Mouse (Mus musculus) lung, adult 18-20 months (tissue): ENCODE results near the gene Zfp28.
"Not testable (repeated sequence)": the region's sequence is repeated elsewhere in the genome, so short reads cannot be mapped to it uniquely, and the experiment has no call there.

ENCODE experiments used
- DNase-seq, 2 experiments: peaks; one replicate each; pipeline ENCODE4 v3.0.0; 2022; ENCODE audit warnings: mixed read lengths in 2 of 2

The Zfp28 gene

DNA sequence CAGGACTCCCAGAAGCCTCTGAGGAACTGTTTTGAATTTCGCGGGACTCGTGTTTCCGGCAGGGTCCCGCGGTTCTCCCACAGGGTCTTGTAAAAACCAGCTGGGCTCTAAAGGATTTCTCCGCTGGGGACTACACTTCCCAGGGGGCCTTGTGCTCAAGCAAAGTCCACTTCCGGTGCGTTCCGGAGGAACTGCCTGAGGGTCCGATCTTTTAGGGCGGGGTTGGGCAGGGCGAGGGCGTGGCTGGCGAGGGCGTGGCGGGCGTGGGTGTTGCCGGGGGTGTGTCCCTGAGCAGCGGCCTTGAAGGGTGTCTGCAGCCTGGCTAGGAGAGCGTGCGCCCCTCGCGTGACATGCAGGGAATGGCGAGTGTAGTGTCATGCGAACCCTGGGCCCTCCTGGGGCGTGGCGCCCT, at the start of gene Zfp28:
Zfp28 (plus strand) TSS at position 252 of the 412 bp plus-strand sequence.
- DNase-seq: peak; percentile 93 to 95

GRCm38 (mm10) chr7:6339865-6340264, 43.2 kb upstream of the Zfp28 start:
- no peak for DNase-seq

DNA sequence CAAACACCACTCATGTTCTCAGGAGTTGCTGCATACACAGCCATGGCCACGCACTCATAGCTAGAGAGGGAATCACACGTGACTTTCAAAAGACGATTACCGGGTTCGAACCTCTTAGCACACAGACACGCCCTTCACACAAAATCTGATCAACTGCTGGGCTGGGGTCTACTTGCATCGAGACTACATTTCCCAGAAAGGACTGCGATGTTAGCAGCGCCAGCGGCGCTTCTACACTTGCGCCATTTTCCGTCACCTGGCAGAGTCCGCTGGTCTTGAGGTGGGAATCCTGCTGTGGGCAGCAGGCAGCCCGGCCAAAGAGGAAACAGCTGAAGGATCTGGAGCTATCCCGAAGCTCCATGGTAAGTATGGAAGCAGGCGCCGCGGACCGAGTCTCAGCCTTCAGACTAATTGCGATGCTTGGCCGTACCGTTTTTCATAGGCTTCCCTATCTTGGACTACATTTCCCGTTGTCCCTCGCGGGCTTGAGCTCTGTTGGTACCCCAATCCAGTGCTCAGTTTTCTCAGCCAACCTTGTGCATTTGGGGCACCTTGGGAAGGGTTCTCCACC, 39.5 kb upstream of the Zfp28 start, which contains the start of gene Gm3854:
Gm3854 (plus strand) TSS at position 259 of the 571 bp plus-strand sequence.
- DNase-seq: peak; percentile 33 to 36

DNA sequence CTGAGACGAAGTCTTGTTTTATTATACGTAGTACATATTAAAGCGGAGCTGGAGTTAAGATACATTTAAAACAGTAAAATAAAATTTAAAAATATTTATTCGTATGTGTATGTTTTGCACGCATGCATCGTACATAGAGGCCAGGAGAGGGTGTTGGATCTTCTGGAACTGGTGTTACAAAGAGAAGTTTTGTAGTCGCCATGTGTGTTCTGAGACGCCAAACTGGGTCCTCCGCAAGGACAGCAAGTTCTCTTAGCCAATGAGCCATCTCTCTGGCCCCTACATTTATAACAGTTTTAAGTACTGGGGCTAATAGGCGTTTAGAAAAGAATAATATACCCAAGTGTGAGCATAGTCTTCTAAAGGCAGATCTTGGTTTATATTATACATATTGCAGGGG, 39.0 kb upstream of the Zfp28 start:
- DNase-seq: no peak

DNA sequence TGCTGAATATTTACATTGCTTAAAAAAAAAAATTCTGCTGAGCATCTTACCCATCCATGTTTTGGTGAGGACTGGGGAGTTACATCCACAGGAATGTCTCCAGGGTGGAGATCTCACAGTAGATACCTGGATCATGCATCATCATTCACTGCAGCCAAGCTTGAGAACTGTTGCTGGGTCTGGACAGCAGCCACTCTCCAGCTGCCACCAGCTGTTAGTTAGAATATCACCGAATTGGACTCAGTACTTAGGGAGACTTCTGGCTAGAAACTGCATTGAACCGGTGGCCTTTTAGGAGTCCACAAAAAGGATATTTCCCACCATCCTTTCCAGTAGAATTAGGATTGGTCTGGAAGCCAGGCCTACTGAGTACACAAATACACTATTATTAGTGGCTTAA, 25.0 kb upstream of the Zfp28 start:
- no peak for DNase-seq

DNA sequence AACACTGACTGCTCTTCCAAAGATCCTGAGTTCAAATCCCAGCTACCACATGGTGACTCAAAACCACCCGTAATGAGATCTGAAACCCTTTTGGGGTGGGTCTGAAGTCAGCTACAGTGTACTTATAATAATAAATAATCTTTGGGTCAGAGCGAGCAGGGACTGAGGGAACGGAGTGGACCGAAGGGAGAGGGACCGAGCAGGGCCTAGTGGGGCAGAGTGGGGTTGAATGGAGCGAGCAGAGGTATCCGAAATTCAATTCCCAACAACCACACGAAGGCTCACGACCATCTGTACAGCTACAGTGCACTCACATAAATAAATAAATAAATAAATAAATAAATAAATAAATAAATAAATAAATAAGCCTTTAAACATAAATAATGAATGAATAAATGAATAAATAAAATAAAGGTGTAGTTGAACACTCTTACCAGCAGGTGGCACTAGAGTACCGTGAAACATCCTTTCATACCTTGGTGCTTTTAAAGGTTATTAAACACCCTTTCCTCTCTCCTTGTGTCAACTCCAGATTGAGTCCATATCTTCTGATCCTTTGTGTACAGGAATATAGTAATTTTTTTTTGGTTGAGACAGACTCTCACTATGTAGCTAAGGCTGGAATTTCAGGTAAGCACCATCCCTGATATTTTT, 24.0 kb upstream of the Zfp28 start:
- DNase-seq: peak in 1 of 2 experiments; percentile 23

DNA sequence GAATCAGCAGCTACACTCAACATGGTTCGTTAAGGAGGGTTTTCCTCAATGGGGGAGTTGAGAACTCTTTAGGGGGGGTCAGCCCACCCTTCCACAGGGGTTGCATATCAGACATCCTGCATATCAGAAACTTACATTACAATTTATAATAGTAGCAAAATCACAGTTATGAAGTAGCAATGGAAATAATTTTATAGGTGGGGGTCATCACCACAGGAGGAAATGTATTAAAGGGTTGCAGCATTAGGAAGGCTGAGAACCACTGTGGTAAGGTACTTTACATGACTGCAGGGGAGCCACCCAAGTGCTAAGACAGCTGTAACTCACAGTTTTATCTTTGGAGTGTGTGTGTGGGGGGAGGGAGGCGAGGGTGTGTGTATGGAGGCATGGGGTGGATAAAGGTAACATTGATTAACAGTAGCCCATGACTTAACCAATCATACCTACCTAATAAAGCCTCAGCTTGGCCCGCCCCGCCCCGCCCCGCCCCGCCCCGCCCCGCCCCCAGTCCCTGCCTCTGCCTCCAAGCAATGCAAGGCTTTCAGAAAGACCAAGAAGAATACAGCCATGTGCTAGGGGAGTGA, 22.5 kb upstream of the Zfp28 start:
- DNase-seq: no peak

- DNase-seq: no peak
Observed at GRCm38 (mm10) chr7:6361756-6362155, 21.3 kb upstream of the Zfp28 start.

- DNase-seq: peak; percentile 98 to 99
Observed at GRCm38 (mm10) chr7:6362268-6363046, 20.6 kb upstream of the Zfp28 start.

GRCm38 (mm10) chr7:6363047-6363488, 20.0 kb upstream of the Zfp28 start, which contains the start of gene Zfp78:
Gene Zfp78, plus strand, starts transcription at chr7:6363280.
- peak; percentile 88 to 89 for DNase-seq

DNA sequence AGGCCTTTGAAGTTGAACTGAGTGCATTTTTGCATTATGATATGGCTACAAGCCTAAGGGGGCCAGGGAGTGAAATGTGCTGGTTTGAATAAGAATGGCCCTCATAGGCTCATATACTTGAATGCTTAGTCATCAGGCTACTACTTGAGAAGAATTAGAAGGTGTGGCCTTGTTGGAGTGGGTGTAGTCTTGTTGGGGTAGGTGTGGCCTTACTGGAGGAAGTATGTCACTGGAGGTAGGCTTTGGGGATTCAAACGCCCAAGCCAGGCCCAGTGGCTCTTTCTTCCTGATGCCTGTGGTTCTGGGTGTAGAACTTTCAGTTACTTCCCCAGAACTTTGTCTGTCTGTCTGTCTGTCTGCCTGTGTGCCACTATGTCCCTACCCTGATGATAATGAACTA, 18.3 kb upstream of the Zfp28 start:
- DNase-seq: no peak

DNA sequence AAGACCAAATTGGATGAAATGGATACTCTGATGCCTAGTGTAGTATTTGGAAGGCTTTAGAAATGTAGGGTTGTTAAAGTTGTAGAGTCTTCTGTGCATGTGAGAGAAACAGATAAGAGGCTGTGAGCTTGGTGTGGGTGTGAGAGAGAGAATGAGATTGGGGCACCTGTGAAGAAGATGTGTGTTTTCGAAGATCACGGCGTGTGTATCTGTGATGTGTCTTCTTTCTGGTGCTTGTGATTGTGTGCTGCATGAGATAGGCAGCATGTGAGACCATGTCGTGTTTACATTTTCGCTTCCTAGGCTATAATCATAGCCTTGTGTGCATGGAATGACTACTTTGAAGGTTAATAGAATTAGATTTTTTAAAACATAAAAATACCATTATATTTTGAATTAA, 15.9 kb upstream of the Zfp28 start:
- no peak for DNase-seq

- DNase-seq: not testable (repeated sequence)
Observed at GRCm38 (mm10) chr7:6368146-6368545, 14.9 kb upstream of the Zfp28 start.

GRCm38 (mm10) chr7:6369460-6369859, 13.6 kb upstream of the Zfp28 start:
- no peak for DNase-seq

DNA sequence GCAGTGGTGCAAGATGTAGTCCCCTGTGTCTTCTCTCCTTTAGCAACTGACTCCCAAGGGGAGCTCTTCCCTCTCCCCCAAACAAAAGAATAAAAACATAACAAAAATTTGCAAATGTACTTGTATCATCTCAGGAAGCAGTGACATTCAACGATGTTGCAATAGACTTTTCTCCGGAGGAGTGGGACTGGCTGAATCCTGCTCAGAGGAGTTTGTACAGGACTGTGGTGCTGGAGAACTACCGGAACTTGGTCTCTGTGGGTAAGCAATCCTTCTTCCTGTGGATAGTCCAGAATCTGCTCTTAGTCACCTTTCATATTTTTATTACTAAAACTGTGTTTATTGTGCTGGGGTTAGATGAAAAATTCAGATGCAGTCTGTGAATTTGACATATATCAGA, 10.1 kb upstream of the Zfp28 start:
- no peak for DNase-seq

- no peak for DNase-seq
Observed at GRCm38 (mm10) chr7:6378441-6378840, 4.7 kb upstream of the Zfp28 start.

DNA sequence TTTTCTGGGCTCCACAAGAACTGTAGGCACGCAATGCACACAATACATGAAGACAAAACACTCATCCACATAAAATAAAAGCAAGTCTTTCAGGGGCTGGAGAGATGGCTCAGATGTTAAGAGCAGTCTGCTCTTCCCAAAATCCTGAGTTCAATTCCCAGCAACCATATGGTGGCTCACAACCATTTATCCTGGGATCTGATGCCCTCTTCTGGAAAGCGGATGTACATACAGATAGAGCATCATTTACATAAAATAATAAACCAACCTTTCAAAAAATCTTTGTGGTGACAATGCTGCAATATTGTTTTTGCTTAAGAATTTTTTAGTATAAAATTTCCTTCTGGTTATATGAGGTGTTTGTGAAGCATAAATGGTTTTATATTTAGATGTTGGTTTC, 1.7 kb upstream of the Zfp28 start:
- DNase-seq: no peak

DNA sequence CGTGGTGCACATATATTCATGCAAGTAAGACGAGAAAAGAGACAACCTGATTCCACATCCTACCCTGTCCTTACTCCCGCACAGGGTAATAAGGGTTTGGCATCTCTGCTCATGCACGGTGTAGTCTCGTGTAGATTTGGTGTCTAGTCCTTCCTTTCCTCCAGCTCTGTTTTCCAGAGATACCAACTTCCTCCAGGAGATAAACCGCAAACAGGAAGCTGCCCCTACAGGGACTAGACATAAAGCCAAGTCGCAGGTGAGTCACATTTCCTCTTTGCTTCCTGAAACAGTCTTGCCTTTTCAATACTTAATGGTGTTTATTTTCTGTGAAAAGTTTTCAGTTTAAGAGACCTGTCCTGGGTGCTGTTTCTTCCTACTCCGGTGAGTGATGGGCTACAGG, 916 bp downstream of the Zfp28 start:
- no peak for DNase-seq

DNA sequence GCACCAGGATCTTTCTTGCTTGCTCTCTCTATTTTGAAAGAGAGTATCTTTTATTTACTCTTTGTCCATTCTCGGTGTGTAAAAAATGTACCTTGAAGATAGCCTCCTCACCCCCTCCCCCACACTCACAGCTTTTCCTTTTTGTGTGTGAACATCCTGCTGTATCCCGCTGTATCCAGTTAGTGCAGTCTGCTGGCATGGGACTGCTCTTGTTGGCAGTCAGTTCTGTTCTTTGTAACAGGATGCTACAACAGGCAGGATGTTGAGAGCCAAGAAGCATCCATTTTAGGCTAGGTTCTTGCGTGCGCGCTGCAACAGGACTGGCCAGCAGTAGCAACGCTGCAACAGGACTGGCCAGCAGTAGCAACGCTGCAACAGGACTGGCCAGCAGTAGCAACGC, 3.9 kb downstream of the Zfp28 start:
- peak in 1 of 2 experiments; percentile 12 for DNase-seq

GRCm38 (mm10) chr7:6388971-6389370, 5.9 kb downstream of the Zfp28 start:
- no peak for DNase-seq

GRCm38 (mm10) chr7:6389449-6389848, 6.4 kb downstream of the Zfp28 start:
- no peak for DNase-seq

- DNase-seq: peak; percentile 25 to 30
Observed at GRCm38 (mm10) chr7:6397996-6398975, 15.2 kb downstream of the Zfp28 start, which contains the start of gene Smim17. Gene Smim17, plus strand, starts transcription at chr7:6398715.
